Mouse (Mus musculus) lung, postnatal 0 days (tissue): ENCODE data around the gene Gm45213. TPM values are rescaled to one million over a fixed set of nuclear protein-coding genes. Genes with fewer than 3 reads are reported as not detected.

Experiments
- ATAC-seq: fragments of 200-750 bp; cut with Nextera tagmentation; 2 replicates; pipeline ENCODE4 v1.8.0; 2017; ENCODE audit warnings: moderate library complexity
- DNase-seq: peaks from one replicate; pipeline ENCODE4 v3.0.0-alpha.2; 2016; ENCODE audit warnings: low spot score
- H3K27ac ChIP-seq: fragments of 300-500 bp; sonication (generic); 2 replicates; pipeline ENCODE4 v1.5.1; 2014; ENCODE audit warnings: antibody characterized with exemption, mild to moderate bottlenecking, low read length, mixed read lengths
- H3K27me3 ChIP-seq: fragments of 300-500 bp; sonication (generic); replicated peaks from 2 replicates; pipeline ENCODE4 v1.6.1; 2014; ENCODE audit warnings: low read length, mixed read lengths; ENCODE audit not compliant: insufficient read depth
- H3K36me3 ChIP-seq: fragments of 300-500 bp; sonication (generic); 2 replicates; pipeline ENCODE4 v1.6.1; 2014; ENCODE audit warnings: low read length, mixed read lengths; ENCODE audit not compliant: insufficient read depth
- H3K4me1 ChIP-seq: fragments of 300-500 bp; sonication (generic); 2 replicates; pipeline ENCODE4 v1.6.1; 2014; ENCODE audit warnings: antibody characterized with exemption, low read depth, low read length, mixed read lengths; ENCODE audit not compliant: insufficient read depth
- H3K4me2 ChIP-seq: fragments of 300-500 bp; sonication (generic); replicated peaks from 2 replicates; pipeline ENCODE4 v1.6.1; 2014; ENCODE audit warnings: low read depth, mild to moderate bottlenecking, low read length, moderate library complexity, mixed read lengths
- H3K4me3 ChIP-seq: fragments of 300-500 bp; sonication (generic); 2 replicates; pipeline ENCODE4 v1.5.1; 2014; ENCODE audit warnings: low read depth, low read length
- H3K9ac ChIP-seq: fragments of 300-500 bp; sonication (generic); replicated peaks from 2 replicates; pipeline ENCODE4 v1.6.1; 2014; ENCODE audit warnings: low read depth, mild to moderate bottlenecking
- H3K9me3 ChIP-seq: fragments of 300-500 bp; sonication (generic); 2 replicates; pipeline ENCODE4 v1.6.1; 2016; ENCODE audit warnings: low read length, mixed read lengths
- CTCF ChIP-seq: IDR thresholded peaks from 2 replicates; pipeline ENCODE4 v1.5.1; 2016; ENCODE audit warnings: antibody characterized with exemption, mild to moderate bottlenecking
- EP300 ChIP-seq: IDR thresholded peaks from 2 replicates; pipeline ENCODE4 v1.6.1; 2016; ENCODE audit warnings: antibody characterized with exemption, mild to moderate bottlenecking, control low read depth
- WGBS: fragments of 180-500 bp; shearing (Covaris S2); extraction: QIAGEN DNeasy Blood & Tissue Kit; methylation state at CpG from one replicate; pipeline ENCODE4 v1.1.7; 2014; 5-methylcytosine and 5-hydroxymethylcytosine counted together
- polyA plus RNA-seq: library from polyadenylated mRNA; unstranded; fragments of >200 nt; fragmentation: Nextera tagmentation; extraction: Ambion mirVana; gene quantifications from 2 replicates; pipeline ENCODE4 v1.2.1, GENCODE M21; 2015

Gm45213 gene
- polyA plus RNA-seq, 1 experiment from 2014 or later: not detected

DNA sequence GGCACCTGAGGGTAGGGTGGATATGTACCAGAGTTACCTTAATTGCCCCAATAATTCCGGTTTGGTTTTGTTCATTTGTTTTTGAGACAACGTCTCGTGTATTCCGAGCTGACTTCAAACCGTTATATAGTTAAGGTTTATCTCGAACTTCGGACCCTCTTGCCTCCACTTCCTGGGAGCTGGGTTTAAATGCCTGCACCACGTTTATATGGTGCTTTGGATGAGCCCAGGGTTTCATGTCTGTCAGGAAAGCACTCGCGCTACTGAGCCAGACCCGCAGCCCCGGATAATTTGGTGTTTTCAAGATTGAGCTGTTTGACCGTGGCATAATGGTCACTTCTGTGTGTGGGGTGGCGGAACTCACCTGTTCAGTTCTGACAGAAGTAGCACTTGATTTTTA, 17.7 kb downstream of the Gm45213 start:
- Histone ChIP-seq H3K4me3 (peak overlapping the region; percentile 87), H3K9ac (peak overlapping the region; percentile 85), H3K4me2 (peak overlapping the region; percentile 90), H3K27ac (no peak overlapping the region), H3K36me3 (0 out of 2 replicates have a peak, but pooled peaks cover under 1% of the 10 kb centered on the region), H3K27me3 (no peaks in the 10 kb centered on the region), H3K9me3 (no peaks in the 10 kb centered on the region), H3K4me1 (peaks cover 6% of the 10 kb centered on the region; the same call in 1 of the 2 replicates)
- 1% methylated on average over 14 of the region's 14 CpGs for WGBS
- ATAC-seq (no peak), DNase-seq (no peak)
- no peak for TF ChIP-seq EP300

DNA sequence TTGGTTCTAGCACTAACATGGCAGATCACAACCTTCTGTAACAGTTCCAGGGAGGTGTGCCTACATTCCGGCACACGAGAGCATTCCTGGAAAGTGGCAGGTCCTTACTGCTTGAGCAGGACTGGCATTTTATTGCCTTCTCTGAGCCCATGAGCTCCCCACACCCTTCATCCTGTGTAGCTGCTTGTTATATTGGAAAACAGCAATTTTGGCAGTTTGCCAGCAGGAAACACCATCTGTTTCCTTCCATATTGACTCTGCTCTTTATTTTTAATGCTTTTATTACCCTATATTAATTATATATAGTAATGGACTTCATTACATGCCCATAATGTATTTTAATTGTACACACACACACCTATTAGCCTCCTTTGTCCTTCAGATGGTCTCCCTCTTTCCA, 33.0 kb downstream of the Gm45213 start:
- TF ChIP-seq EP300 (no peak), CTCF (no peak)
- H3K36me3 ChIP-seq: peaks cover 20% of the 10 kb centered on the region
- H3K9ac ChIP-seq: no peak overlapping the region
- DNase-seq: no peak
- WGBS: 60% methylated on average over 2 of the region's 2 CpGs
- no peak overlapping the region for H3K4me3 ChIP-seq
- ATAC-seq: no peak
- no peaks in the 10 kb centered on the region for H3K27me3 ChIP-seq
- H3K4me1 ChIP-seq: peaks cover 7% of the 10 kb centered on the region
- H3K4me2 ChIP-seq: no peak overlapping the region
- H3K9me3 ChIP-seq: no peaks in the 10 kb centered on the region
- H3K27ac ChIP-seq: no peak overlapping the region

DNA sequence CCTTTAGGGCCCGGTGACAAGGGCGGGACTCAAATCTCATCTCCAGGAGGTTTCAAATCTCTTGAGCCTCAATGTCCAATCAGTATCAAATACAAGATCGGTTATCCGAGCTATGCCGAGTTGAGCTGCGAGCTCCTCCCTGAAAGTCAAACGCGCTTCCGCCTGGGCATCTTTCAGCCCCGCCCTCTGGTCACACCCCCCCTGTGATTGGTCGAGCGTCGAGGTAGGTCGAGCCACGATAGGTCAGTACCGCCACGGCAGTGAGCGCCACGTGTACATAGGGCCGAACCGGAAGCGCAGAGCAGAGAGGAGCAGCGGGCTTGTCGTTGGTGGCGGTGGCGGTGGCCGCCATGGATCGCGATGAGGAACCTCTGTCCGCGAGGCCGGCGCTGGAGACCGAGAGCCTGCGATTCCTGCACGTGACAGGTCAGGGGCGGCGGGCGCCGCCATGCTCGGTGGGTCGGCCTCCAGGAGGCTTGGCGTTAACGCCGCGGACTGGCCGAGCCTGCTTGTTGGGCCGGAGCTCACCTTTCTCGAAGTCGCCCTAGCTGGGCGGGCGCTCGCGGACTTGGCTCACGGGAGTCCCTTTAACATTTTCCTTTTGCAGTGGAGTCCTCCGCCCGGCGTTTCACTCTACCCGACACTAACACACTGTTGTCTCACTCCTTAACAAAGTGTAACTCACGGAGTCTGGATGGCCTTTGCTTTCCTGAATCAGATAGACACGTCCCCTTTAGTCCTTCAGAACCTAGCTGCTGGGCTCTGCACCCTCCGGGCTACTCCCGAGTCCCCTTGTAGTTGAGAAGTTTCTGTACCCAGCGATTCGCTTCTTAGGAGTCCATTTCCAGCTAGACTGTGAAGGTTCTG, 36.2 kb downstream of the Gm45213 start, which contains the start of gene Selenos:
Gene Selenos (plus strand): TSS at position 286 of the 867 bp plus-strand sequence.
- WGBS: under 1% methylated on average over 59 of the region's 65 CpGs
- ATAC-seq (peak; percentile 100), DNase-seq (peak; percentile 98)
- H3K36me3 ChIP-seq: peaks cover 26% of the 10 kb centered on the region
- peak within 1 kb of the TSS; percentile 67 for H3K9ac ChIP-seq
- H3K27ac ChIP-seq: peak within 1 kb of the TSS; percentile 82
- H3K4me3 ChIP-seq: peak within 1 kb of the TSS; percentile 68
- H3K27me3 ChIP-seq: no peaks in the 10 kb centered on the region
- TF ChIP-seq EP300 (no peak), CTCF (no peak)
- H3K4me1 ChIP-seq: peaks cover 7% of the 10 kb centered on the region
- peak within 1 kb of the TSS; percentile 88 for H3K4me2 ChIP-seq
- H3K9me3 ChIP-seq: no peaks in the 10 kb centered on the region

DNA sequence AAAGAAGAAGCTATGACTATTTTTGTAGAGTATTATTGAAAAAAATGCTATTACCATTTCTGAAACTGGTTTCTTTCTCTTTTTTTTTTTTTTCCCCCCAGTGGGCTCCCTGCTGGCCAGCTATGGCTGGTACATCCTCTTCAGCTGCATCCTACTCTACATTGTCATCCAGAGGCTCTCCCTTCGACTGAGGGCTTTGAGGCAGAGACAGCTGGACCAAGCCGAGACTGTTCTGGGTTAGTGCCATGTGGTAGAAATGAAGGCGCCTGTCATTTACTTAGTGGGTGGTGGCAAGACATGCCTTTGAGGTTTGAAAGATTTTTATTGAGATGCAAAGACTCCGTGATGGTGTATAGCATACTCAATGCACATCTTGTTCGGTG, 36.8 kb downstream of the Gm45213 start:
- Histone ChIP-seq H3K27ac (peak overlapping the region; percentile 82), H3K9ac (peak overlapping the region; percentile 67), H3K4me3 (peak overlapping the region; percentile 68)

DNA sequence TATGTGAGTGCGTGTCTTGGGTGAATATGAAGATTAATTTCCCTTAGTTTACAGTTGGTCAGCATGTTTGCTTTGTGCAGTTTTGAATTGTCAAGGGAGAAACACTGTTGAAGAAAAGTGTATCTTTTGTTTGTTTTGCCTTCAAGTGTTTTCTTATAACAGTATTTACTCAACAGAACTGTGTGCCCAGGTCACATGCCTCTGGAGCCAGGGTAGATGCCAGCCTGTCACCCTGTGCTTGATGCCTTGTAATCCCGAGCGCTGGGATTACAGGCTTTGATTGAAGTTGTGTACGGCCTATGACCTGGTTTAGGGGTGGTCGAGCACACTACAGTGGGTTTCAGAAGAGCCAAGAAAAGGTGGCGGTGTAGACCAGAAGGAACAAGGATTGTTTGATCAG, 40.4 kb downstream of the Gm45213 start:
- Histone ChIP-seq H3K9ac (no peak overlapping the region), H3K36me3 (peaks cover 47% of the 10 kb centered on the region; the same call in 1 of the 2 replicates), H3K4me3 (no peak overlapping the region), H3K27me3 (no peaks in the 10 kb centered on the region), H3K4me2 (no peak overlapping the region), H3K4me1 (peaks cover 6% of the 10 kb centered on the region), H3K27ac (no peak overlapping the region), H3K9me3 (no peaks in the 10 kb centered on the region)
- 72% methylated on average over 6 of the region's 6 CpGs for WGBS
- TF ChIP-seq CTCF (no peak), EP300 (no peak)
- ATAC-seq (no peak), DNase-seq (peak; percentile 27)

More for the DNA sequence above, 36.8 kb downstream of the Gm45213 start:
- Histone ChIP-seq H3K27me3 (no peaks in the 10 kb centered on the region), H3K4me2 (peak overlapping the region; percentile 88), H3K4me1 (peaks cover 7% of the 10 kb centered on the region), H3K36me3 (peaks cover 25% of the 10 kb centered on the region), H3K9me3 (no peaks in the 10 kb centered on the region)
- no peak for ATAC-seq
- TF ChIP-seq CTCF (peak; percentile 40), EP300 (no peak)
- 33% methylated on average over 5 of the region's 5 CpGs for WGBS
- DNase-seq: peak; percentile 43

DNA sequence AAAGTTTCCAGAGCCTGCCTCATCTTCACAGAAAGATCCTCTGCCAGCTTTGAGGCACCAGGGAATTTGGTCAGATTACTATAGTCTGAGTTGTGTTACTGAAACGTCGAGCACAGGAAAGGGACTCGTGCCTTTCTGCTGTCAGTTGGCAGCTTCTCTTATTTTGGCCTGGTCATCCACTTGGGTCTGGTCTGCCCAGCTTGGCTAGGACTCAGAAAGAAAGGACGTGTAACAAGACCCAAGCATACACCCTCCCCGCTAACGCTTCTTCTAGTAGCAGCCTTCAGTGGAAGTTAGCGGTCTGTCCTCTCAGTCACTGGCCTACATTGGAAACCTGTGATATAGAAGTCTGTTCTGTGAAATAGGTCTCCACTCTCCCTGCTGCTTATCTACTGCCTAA, 41.1 kb downstream of the Gm45213 start:
- ATAC-seq: no peak
- Histone ChIP-seq H3K9ac (no peak overlapping the region), H3K4me3 (no peak overlapping the region), H3K27me3 (no peaks in the 10 kb centered on the region), H3K4me1 (peaks cover 3% of the 10 kb centered on the region; the same call in 1 of the 2 replicates), H3K9me3 (no peaks in the 10 kb centered on the region), H3K27ac (no peak overlapping the region), H3K36me3 (peaks cover 50% of the 10 kb centered on the region; the same call in 1 of the 2 replicates), H3K4me2 (no peak overlapping the region)
- WGBS: 64% methylated on average over 7 of the region's 7 CpGs
- TF ChIP-seq EP300: no peak
- no peak for TF ChIP-seq CTCF
- no peak for DNase-seq
